Mouse (Mus musculus) kidney, postnatal 0 days (tissue): ENCODE data around the gene Ugp2. TPM values are rescaled to one million over a fixed set of nuclear protein-coding genes. Genes with fewer than 3 reads are reported as not detected.
A peak's percentile ranks its signal among the peaks of the same experiment; 100 is the strongest.

ENCODE experiments used
- ATAC-seq: fragments of 200-750 bp; cut with Nextera tagmentation; replicated peaks from 2 replicates; pipeline ENCODE4 v1.8.0; 2017; ENCODE audit warnings: low read depth, moderate number of reproducible peaks, moderate TSS enrichment, moderate library complexity; ENCODE audit not compliant: low FRiP score
- DNase-seq: peaks from one replicate; pipeline ENCODE4 v3.0.0-alpha.2; 2016; ENCODE audit warnings: low spot score
- H3K27ac ChIP-seq: fragments of 300-500 bp; sonication (generic); 2 replicates; pipeline ENCODE4 v1.5.1; 2014; ENCODE audit warnings: mild to moderate bottlenecking
- H3K27me3 ChIP-seq: fragments of 300-500 bp; sonication (generic); 2 replicates; pipeline ENCODE4 v1.6.1; 2014; ENCODE audit warnings: low read length, mixed read lengths; ENCODE audit not compliant: insufficient read depth
- H3K36me3 ChIP-seq: fragments of 300-500 bp; sonication (generic); 2 replicates; pipeline ENCODE4 v1.6.1; 2014; ENCODE audit warnings: low read length, mixed read lengths; ENCODE audit not compliant: insufficient read depth
- H3K4me1 ChIP-seq: fragments of 300-500 bp; sonication (generic); replicated peaks from 2 replicates; pipeline ENCODE4 v1.6.1; 2014; ENCODE audit warnings: antibody characterized with exemption, low read length, mixed read lengths; ENCODE audit not compliant: insufficient read depth
- H3K4me2 ChIP-seq: fragments of 300-500 bp; sonication (generic); 2 replicates; pipeline ENCODE4 v1.6.1; 2014; ENCODE audit warnings: mild to moderate bottlenecking, low read length, moderate library complexity, mixed read lengths
- H3K4me3 ChIP-seq: fragments of 300-500 bp; sonication (generic); replicated peaks from 2 replicates; pipeline ENCODE4 v1.5.1; 2014; ENCODE audit warnings: low read depth, low read length
- H3K9ac ChIP-seq: fragments of 300-500 bp; sonication (generic); 2 replicates; pipeline ENCODE4 v1.6.1; 2014; ENCODE audit warnings: low read depth, low read length
- H3K9me3 ChIP-seq: fragments of 300-500 bp; sonication (generic); replicated peaks from 2 replicates; pipeline ENCODE4 v1.6.1; 2016; ENCODE audit warnings: low read length, inconsistent platforms, mixed read lengths
- CTCF ChIP-seq: IDR thresholded peaks from 2 replicates; pipeline ENCODE4 v1.5.1; 2016; ENCODE audit warnings: antibody characterized with exemption, low read depth, mild to moderate bottlenecking, moderate library complexity
- WGBS: fragments of 180-500 bp; shearing (Covaris S2); extraction: QIAGEN DNeasy Blood & Tissue Kit; methylation state at CpG from one replicate; pipeline ENCODE4 v1.1.7; 2014; 5-methylcytosine and 5-hydroxymethylcytosine counted together
- polyA plus RNA-seq: library from polyadenylated mRNA; unstranded; fragments of >200 nt; fragmentation: Nextera tagmentation; extraction: Ambion mirVana; gene quantifications from 2 replicates; pipeline ENCODE4 v1.2.1, GENCODE M21; 2015

Ugp2 gene
- polyA plus RNA-seq, 1 experiment from 2014 or later: 90.1 TPM

DNA sequence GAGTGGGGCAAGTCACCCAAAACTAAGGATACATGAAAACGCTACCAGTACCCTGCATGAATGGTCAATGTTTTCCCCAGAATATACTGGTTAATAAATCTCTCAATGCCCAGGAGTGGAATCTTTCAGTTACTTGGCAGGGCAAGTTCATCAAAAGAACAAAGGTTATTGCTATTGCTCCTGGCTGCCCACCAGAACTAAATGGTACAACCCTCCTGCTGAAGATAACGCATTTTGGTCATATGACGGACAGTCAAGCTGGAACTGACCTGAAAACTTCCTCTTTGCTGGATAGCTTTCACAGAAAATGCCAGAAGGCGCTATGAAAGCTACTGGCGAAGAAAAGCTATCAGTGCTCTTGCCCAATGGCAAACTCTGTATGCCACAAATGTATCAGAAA, 45.2 kb downstream of the Ugp2 start:
- TF ChIP-seq CTCF: no peak
- H3K9ac ChIP-seq: no peak overlapping the region
- H3K4me1 ChIP-seq: no peaks in the 10 kb centered on the region
- H3K4me2 ChIP-seq: no peak overlapping the region
- DNase-seq (peak; percentile 13), ATAC-seq (peak; percentile 55; the same call in 1 of the 2 replicates)
- no peak overlapping the region for H3K27ac ChIP-seq
- WGBS: 81% methylated on average over 5 of the region's 5 CpGs
- H3K4me3 ChIP-seq: no peak overlapping the region
- H3K36me3 ChIP-seq: peaks cover 12% of the 10 kb centered on the region; the same call in 1 of the 2 replicates
- no peaks in the 10 kb centered on the region for H3K27me3 ChIP-seq
- no peaks in the 10 kb centered on the region for H3K9me3 ChIP-seq

DNA sequence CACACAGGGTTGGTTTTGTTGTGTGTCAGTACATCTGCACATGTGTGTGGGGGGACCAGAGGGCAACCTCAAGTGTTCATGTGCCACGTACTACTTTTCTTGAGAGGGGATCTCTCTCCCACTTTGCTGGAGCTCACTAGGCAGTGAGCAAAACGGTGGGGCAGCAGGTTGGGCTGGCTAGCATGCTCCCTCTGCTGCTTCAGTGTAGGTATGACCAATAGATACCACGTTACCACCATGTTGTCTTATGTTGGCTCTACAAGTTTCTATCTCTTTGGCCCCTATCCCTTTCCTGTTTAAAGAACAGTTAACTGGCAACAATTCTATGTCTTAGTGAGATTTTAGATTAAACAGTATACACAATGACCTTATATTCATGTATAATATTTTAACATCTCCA, 48.7 kb downstream of the Ugp2 start:
- no peak for DNase-seq
- no peak for ATAC-seq
- Histone ChIP-seq H3K27ac (no peak overlapping the region), H3K27me3 (no peaks in the 10 kb centered on the region), H3K4me1 (no peaks in the 10 kb centered on the region), H3K4me3 (no peak overlapping the region), H3K4me2 (no peak overlapping the region), H3K36me3 (peaks cover 3% of the 10 kb centered on the region; the same call in 1 of the 2 replicates), H3K9ac (no peak overlapping the region), H3K9me3 (no peaks in the 10 kb centered on the region)
- TF ChIP-seq CTCF: 0 out of 2 replicates have a peak, but pooled peaks have one; percentile 15
- WGBS: 90% methylated on average over 3 of the region's 3 CpGs

DNA sequence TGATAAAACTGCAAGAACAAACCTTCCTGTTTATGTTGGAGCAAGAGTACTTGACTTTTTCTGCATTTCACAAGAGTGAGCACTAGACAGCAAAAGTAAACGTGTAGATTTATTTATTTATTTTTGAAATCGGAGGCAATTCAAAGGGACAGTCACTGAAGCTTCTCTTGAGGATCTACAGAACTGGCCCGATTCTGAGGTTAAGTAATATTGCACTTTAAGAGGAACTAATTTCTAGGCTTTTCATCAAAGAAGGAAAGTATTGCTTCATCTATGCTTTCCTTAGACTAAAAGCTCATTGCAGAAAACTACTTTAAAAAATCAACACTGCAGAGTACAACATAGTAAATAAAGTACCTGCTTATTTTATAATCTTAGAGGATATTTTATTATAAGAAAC, 49.4 kb downstream of the Ugp2 start:
- 64% methylated on average over 3 of the region's 3 CpGs for WGBS
- no peak for DNase-seq
- Histone ChIP-seq H3K4me1 (no peaks in the 10 kb centered on the region), H3K4me3 (no peak overlapping the region), H3K36me3 (peaks cover 3% of the 10 kb centered on the region; the same call in 1 of the 2 replicates), H3K27ac (no peak overlapping the region), H3K9me3 (no peaks in the 10 kb centered on the region), H3K27me3 (no peaks in the 10 kb centered on the region), H3K4me2 (no peak overlapping the region), H3K9ac (no peak overlapping the region)
- ATAC-seq: no peak
- TF ChIP-seq CTCF: no peak

DNA sequence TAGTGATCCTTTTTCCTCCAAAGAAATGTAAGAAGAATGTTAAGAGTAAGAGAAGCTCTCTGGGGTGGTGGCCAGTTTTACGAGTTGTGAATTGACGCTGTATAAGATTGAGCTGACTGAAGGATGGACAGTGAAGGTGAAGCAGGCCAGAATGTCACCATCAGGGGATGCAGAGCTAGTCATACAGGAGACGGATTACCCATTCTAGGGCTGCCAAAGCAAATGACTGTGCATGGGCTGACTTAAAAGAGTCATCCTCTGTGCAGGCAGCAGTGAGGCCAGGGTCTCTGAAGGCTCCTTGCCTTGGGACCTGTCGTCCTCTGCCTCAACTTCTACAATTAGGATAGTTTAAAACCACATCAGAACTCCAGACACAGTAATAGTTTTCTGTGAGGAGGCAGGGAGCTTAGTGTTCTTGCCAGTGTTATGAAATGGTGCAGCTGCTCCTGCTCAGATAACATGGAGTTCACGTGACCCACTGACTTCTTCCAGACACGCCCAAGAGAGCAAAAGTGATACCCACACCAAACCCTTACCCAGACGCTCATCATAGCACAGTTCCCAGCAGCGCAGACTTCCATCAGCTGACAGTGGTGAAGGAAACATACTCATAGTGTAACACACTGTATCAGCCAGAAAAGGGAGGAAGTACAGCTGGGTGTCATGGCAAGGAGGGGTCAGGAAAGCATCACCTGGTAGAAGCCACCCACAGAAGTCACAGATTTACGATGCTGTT, 56.9 kb downstream of the Ugp2 start:
- peaks cover 14% of the 10 kb centered on the region for H3K36me3 ChIP-seq
- peak; percentile 40; the same call in 1 of the 2 replicates for ATAC-seq
- 73% methylated on average over 9 of the region's 9 CpGs for WGBS

DNA sequence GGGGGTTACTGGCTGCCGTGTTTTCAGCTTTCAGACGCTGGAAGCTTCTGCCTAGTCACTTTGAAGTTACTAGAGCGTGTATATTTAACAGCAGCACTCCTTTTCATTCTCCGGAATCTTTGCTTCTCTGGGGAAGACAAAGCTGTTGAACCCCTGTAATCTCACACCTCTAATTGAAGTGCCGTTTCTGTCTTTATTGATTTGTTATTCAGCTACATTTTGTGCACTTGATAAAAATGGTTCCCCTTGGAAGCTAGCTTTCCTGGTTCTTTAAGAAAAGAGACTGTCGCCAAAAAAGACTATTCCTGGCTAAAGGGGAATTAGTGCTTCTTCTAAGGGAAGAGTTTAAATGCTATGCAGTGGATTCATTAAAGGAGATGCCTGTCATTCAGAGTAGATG, 61.5 kb downstream of the Ugp2 start:
- Histone ChIP-seq H3K4me3 (no peak overlapping the region), H3K36me3 (peaks cover 16% of the 10 kb centered on the region), H3K9me3 (no peaks in the 10 kb centered on the region), H3K27ac (no peak overlapping the region), H3K4me1 (no peaks in the 10 kb centered on the region), H3K9ac (no peak overlapping the region), H3K4me2 (no peak overlapping the region), H3K27me3 (no peaks in the 10 kb centered on the region)
- TF ChIP-seq CTCF: no peak
- DNase-seq: no peak
- 43% methylated on average over 6 of the region's 6 CpGs for WGBS
- no peak for ATAC-seq

More for the DNA sequence above, 56.9 kb downstream of the Ugp2 start:
- Histone ChIP-seq H3K4me1 (no peaks in the 10 kb centered on the region), H3K9me3 (no peaks in the 10 kb centered on the region), H3K27me3 (no peaks in the 10 kb centered on the region), H3K27ac (no peak overlapping the region), H3K9ac (no peak overlapping the region), H3K4me2 (no peak overlapping the region), H3K4me3 (no peak overlapping the region)
- peak; percentile 13 for DNase-seq
- no peak for TF ChIP-seq CTCF

DNA sequence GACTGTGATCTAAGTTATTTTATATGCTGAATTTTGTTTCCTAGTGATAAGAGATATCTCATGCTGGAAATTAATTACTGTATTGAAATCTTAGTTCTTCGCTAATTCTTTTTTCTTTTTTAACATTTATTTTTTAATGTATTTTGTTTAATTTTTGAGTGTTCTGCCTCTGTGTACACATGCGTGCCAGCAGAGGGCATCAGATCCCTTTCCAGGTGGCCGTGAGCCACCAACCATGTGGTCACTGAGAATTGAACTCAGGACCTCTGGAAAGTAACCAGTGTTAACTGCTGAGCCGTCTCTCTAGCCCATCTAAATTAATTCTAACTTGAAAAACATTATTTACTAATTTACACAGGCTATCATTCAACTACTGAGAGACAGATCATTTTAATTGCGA, 62.9 kb downstream of the Ugp2 start:
- Histone ChIP-seq H3K9me3 (no peaks in the 10 kb centered on the region), H3K27ac (no peak overlapping the region), H3K27me3 (no peaks in the 10 kb centered on the region), H3K4me2 (no peak overlapping the region), H3K9ac (no peak overlapping the region), H3K4me1 (no peaks in the 10 kb centered on the region), H3K36me3 (peaks cover 11% of the 10 kb centered on the region; the same call in 1 of the 2 replicates), H3K4me3 (no peak overlapping the region)
- DNase-seq: peak; percentile 24
- no peak for ATAC-seq
- WGBS: 81% methylated on average over 5 of the region's 5 CpGs
- TF ChIP-seq CTCF: peak; percentile 69
